Mouse (Mus musculus): ENCODE data around the gene Olfr502. TPM values are rescaled to one million over a fixed set of nuclear protein-coding genes. Genes with fewer than 3 reads are reported as not detected.

The Olfr502 gene
- not detected in 2 replicates for polyA plus RNA-seq (2021; fragmentation: Nextera tagmentation)
- long read RNA-seq, experiment 1: 0 reads
- long read RNA-seq, experiment 2: 0 reads

DNA sequence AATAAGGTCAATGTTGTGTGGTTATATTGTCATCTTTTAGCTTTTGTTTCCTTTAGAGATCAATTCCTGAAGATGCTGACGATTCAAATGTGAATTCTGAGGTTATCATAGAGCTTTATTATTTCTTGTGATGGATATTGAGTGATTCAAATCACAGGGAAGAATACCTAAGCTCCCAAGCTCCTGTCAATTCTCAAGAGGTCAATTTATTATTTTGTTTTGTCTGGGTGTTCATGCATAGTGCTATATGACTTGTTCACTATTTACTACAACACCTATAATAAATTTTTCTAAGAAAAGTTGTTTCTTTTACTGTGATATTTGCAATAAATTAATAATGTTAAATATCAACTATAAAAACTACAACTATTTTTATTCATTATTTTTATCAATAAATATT, at the start of gene Olfr502:
TSS of gene Olfr502 (minus strand) at position 101 of the 400 bp plus-strand sequence.

GRCm38 (mm10) chr7:108565693-108566092, 40.8 kb upstream of the Olfr502 start, which contains the start of gene Olfr504:
Gene Olfr504, minus strand, starts transcription at chr7:108565793.

DNA sequence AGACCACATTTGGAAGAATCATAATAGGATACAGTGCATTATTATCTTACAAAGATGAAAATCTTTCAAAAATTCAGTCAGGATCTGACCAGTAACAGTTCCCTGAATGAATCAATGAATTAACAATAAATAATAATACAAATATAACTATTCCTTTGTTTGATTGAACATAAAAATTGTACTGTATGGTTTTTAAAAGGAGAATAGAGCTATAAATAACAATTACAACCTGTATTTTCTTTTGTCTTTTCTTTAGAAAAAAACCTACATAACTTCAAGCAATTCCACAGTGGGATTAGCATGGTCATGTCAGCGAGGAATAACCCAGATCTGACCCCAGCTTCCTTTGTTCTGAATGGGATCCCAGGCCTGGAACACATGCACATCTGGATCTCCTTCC, 19.4 kb upstream of the Olfr502 start, which contains the start of gene Olfr503:
TSS of gene Olfr503 (plus strand) at position 301 of the 400 bp plus-strand sequence.

Other genes with a start within 250 kb of the Olfr502 start
- not detected in 2 replicates for gene Olfr490, start 236.1 kb downstream of the Olfr502 start, polyA plus RNA-seq (2021; fragmentation: Nextera tagmentation)
- gene Olfr491, start 211.6 kb downstream of the Olfr502 start, polyA plus RNA-seq (2021; fragmentation: Nextera tagmentation): not detected in 2 replicates
- not detected in 2 replicates for gene Olfr492, start 201.4 kb downstream of the Olfr502 start, polyA plus RNA-seq (2021; fragmentation: Nextera tagmentation)
- not detected in 2 replicates for gene Olfr493, start 178.1 kb downstream of the Olfr502 start, polyA plus RNA-seq (2021; fragmentation: Nextera tagmentation)
- gene Olfr494, start 159.7 kb downstream of the Olfr502 start, polyA plus RNA-seq (2021; fragmentation: Nextera tagmentation): not detected in 2 replicates
- gene Olfr495, start 131.9 kb downstream of the Olfr502 start, polyA plus RNA-seq (2021; fragmentation: Nextera tagmentation): not detected in 2 replicates
- gene Olfr497, start 104.6 kb downstream of the Olfr502 start, polyA plus RNA-seq (2021; fragmentation: Nextera tagmentation): not detected in 2 replicates
- gene Olfr498, start 59.7 kb downstream of the Olfr502 start, polyA plus RNA-seq (2021; fragmentation: Nextera tagmentation): not detected in 2 replicates
- gene Olfr503, start 19.5 kb upstream of the Olfr502 start, polyA plus RNA-seq (2021; fragmentation: Nextera tagmentation): not detected in 2 replicates
- not detected in 2 replicates for gene Olfr504, start 40.7 kb upstream of the Olfr502 start, polyA plus RNA-seq (2021; fragmentation: Nextera tagmentation)
- gene Olfr506, start 85.7 kb upstream of the Olfr502 start, polyA plus RNA-seq (2021; fragmentation: Nextera tagmentation): not detected in 2 replicates
- gene Olfr507, start 96.7 kb upstream of the Olfr502 start, polyA plus RNA-seq (2021; fragmentation: Nextera tagmentation): not detected in 2 replicates
- gene Olfr508, start 104.9 kb upstream of the Olfr502 start, polyA plus RNA-seq (2021; fragmentation: Nextera tagmentation): not detected in 2 replicates
- gene Olfr509, start 126.8 kb upstream of the Olfr502 start, polyA plus RNA-seq (2021; fragmentation: Nextera tagmentation): not detected in 2 replicates
- gene Olfr510, start 141.4 kb upstream of the Olfr502 start, polyA plus RNA-seq (2021; fragmentation: Nextera tagmentation): not detected in 2 replicates
- gene Olfr512, start 188.3 kb upstream of the Olfr502 start, polyA plus RNA-seq (2021; fragmentation: Nextera tagmentation): not detected in 2 replicates
- not detected in 2 replicates for gene Olfr513, start 225.9 kb upstream of the Olfr502 start, polyA plus RNA-seq (2021; fragmentation: Nextera tagmentation)

All from left cerebral cortex, adult 6 months (tissue).